Mouse (Mus musculus) erythroid progenitor cell, adult 5-6 weeks (primary cell): ENCODE measurements around the gene Slc35f3. TPM values are rescaled to one million over a fixed set of nuclear protein-coding genes. Genes with fewer than 3 reads are reported as not detected.

Experiments used
- ATAC-seq: replicated peaks from 2 replicates; pipeline ENCODE4 v1.8.0; 2016; ENCODE audit warnings: moderate number of reproducible peaks, mild to moderate bottlenecking, moderate TSS enrichment, inconsistent platforms; ENCODE audit not compliant: poor library complexity, low FRiP score, severe bottlenecking
- total RNA-seq, 2 experiments: library from RNA; stranded (forward) in 1 of 2; stranded (reverse) in 1 of 2; fragments of 150-400 nt in 1 of 2; fragments of 186-747, 209-891 nt in 1 of 2; gene quantifications; 2 replicates each; pipeline versions ENCODE4 v1.2.3 to v1.2.4; 2015 to 2017; ENCODE audit warnings: low replicate concordance in 2 of 2

Gene Slc35f3
- total RNA-seq (2015; ENCODE audit: low replicate concordance) (not detected in 2 replicates), total RNA-seq (2017; ENCODE audit: low replicate concordance) (not detected in 2 replicates)

GRCm38 (mm10) chr8:126298296-126299093, at the start of gene Slc35f3:
TSS of gene Slc35f3 (plus strand) at chr8:126298558.
- ATAC-seq, result no peak

- ATAC-seq, result no peak
Observed at GRCm38 (mm10) chr8:126250486-126250885, 47.9 kb upstream of the Slc35f3 start.

- ATAC-seq, result no peak
Observed at GRCm38 (mm10) chr8:126256585-126257391, 41.6 kb upstream of the Slc35f3 start.

- no peak for ATAC-seq
Observed at GRCm38 (mm10) chr8:126257392-126257681, 41.0 kb upstream of the Slc35f3 start.

GRCm38 (mm10) chr8:126258175-126258781, 40.1 kb upstream of the Slc35f3 start:
- no peak for ATAC-seq

- no peak for ATAC-seq
Observed at GRCm38 (mm10) chr8:126265186-126265585, 33.2 kb upstream of the Slc35f3 start.

GRCm38 (mm10) chr8:126267118-126267517, 31.2 kb upstream of the Slc35f3 start:
- no peak for ATAC-seq

GRCm38 (mm10) chr8:126269733-126270132, 28.6 kb upstream of the Slc35f3 start:
- no peak for ATAC-seq

GRCm38 (mm10) chr8:126272445-126272844, 25.9 kb upstream of the Slc35f3 start:
- no peak for ATAC-seq

- ATAC-seq, result no peak
Observed at GRCm38 (mm10) chr8:126273066-126273465, 25.3 kb upstream of the Slc35f3 start.

- ATAC-seq, result no peak
Observed at GRCm38 (mm10) chr8:126274866-126275360, 23.4 kb upstream of the Slc35f3 start.

GRCm38 (mm10) chr8:126275886-126276285, 22.5 kb upstream of the Slc35f3 start:
- ATAC-seq, result no peak

GRCm38 (mm10) chr8:126291951-126292350, 6.4 kb upstream of the Slc35f3 start:
- no peak for ATAC-seq

- ATAC-seq, result no peak
Observed at GRCm38 (mm10) chr8:126297284-126297845, 993 bp upstream of the Slc35f3 start.

GRCm38 (mm10) chr8:126299333-126299732, 975 bp downstream of the Slc35f3 start:
- no peak for ATAC-seq

GRCm38 (mm10) chr8:126300350-126300749, 2.0 kb downstream of the Slc35f3 start:
- no peak for ATAC-seq

- ATAC-seq, result no peak
Observed at GRCm38 (mm10) chr8:126301580-126301979, 3.2 kb downstream of the Slc35f3 start.

- ATAC-seq, result no peak
Observed at GRCm38 (mm10) chr8:126307164-126307563, 8.8 kb downstream of the Slc35f3 start.

GRCm38 (mm10) chr8:126309015-126309414, 10.7 kb downstream of the Slc35f3 start:
- no peak for ATAC-seq

- ATAC-seq, result no peak
Observed at GRCm38 (mm10) chr8:126324931-126325330, 26.6 kb downstream of the Slc35f3 start.
